Mouse (Mus musculus): ENCODE measurements around the gene Stard10. TPM values are rescaled to one million over a fixed set of nuclear protein-coding genes. Genes with fewer than 3 reads are reported as not detected.

Gene Stard10
- polyA plus RNA-seq, 1 experiment, result 114 TPM

DNA sequence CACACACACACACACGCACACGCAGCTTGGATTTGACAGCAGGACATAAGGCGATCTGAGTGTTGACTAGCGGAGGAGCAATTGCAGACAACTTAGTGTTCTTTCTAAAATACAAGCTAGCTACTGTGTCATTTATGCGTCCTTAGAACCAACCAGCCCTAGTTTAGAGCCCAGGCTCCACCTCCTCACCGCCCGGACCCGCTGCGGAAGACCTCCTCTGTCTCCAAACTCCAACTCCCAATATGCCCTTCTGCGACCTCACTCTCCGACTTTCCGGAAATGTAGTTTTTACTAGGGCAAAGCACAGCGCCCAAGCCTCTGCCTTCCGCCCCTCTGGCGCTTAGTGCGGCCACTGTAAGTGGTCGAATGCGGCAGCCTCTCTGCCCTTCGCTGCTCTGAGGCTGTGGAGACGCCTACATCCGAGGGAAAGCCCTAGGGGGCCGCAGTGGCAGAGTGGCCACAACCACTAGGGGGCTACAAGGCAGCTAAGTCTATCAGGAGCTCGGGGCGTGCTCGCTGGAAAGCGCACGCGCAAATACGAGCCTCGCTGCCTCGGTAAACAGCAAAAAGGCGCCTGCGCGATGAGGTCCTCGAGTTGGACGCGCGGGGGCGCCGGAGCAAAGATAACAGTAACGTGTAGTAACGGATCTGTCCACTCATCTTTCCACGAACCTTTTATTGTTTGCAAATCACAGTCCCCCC, 6.4 kb upstream of the Stard10 start:
- peaks cover 3% of the 10 kb centered on the region; the same call in 1 of the 2 replicates for H3K4me1 ChIP-seq (ENCODE audit: control insufficient read depth, insufficient read depth, low read length)
- under 1% methylated on average over 43 of the region's 43 CpGs for WGBS
- H3K27ac ChIP-seq (ENCODE audit: control insufficient read depth, insufficient read depth, low read depth, low read length, poor library complexity), result peak overlapping the region; percentile 99
- peak overlapping the region; percentile 80 for H3K4me3 ChIP-seq (replicated peaks; ENCODE audit: control insufficient read depth, low read depth, low read length)
- TF ChIP-seq POLR2A (IDR thresholded peaks at IDR 0.05; ENCODE audit: borderline replicate concordance, control insufficient read depth, low read depth, low read length) (peak; percentile 71; the same call in 1 of the 2 replicates), CTCF (IDR thresholded peaks at IDR 0.05; ENCODE audit: control insufficient read depth, insufficient read depth, low read length) (peak; percentile 71)

- Histone ChIP-seq H3K27ac (ENCODE audit: control insufficient read depth, insufficient read depth, low read depth, low read length, poor library complexity) (peak overlapping the region; percentile 3; the same call in 1 of the 2 replicates), H3K4me3 (replicated peaks; ENCODE audit: control insufficient read depth, low read depth, low read length) (no peak overlapping the region)
- 13% methylated on average over 2 of the region's 2 CpGs for WGBS
Observed at GRCm38 (mm10) chr7:101311061-101311460, 5.8 kb upstream of the Stard10 start.

DNA sequence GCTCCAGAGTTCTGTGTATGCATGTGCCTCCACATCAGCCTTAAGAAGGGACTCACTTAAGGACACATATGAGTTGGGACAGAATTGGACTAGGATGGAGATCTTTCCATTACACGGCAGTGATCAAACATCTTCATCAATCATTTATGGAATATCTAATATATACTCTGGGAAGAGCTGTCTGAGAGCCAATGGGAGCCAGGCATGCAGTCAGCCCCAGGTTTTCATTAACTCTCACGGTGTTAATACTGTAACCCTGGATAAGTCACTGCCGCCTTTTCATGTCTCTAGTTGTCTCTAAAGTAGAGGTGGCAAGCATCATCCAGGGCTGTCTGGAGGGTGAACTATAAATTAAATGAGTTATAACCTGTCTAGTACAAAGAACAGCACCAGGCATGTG, 3.9 kb upstream of the Stard10 start:
- 90% methylated on average over 3 of the region's 3 CpGs for WGBS
- peaks cover 5% of the 10 kb centered on the region for H3K4me1 ChIP-seq (ENCODE audit: control insufficient read depth, insufficient read depth, low read length)

More at GRCm38 (mm10) chr7:101311061-101311460, 5.8 kb upstream of the Stard10 start:
- TF ChIP-seq POLR2A (IDR thresholded peaks at IDR 0.05; ENCODE audit: borderline replicate concordance, control insufficient read depth, low read depth, low read length) (no peak), CTCF (IDR thresholded peaks at IDR 0.05; ENCODE audit: control insufficient read depth, insufficient read depth, low read length) (no peak)
- H3K4me1 ChIP-seq (ENCODE audit: control insufficient read depth, insufficient read depth, low read length), result peaks cover 5% of the 10 kb centered on the region

GRCm38 (mm10) chr7:101314396-101314795, 2.5 kb upstream of the Stard10 start:
- WGBS, result 77% methylated on average over 5 of the region's 5 CpGs
- TF ChIP-seq POLR2A (IDR thresholded peaks at IDR 0.05; ENCODE audit: borderline replicate concordance, control insufficient read depth, low read depth, low read length) (no peak), CTCF (IDR thresholded peaks at IDR 0.05; ENCODE audit: control insufficient read depth, insufficient read depth, low read length) (no peak)
- H3K27ac ChIP-seq (ENCODE audit: control insufficient read depth, insufficient read depth, low read depth, low read length, poor library complexity), result no peak overlapping the region
- H3K4me3 ChIP-seq (replicated peaks; ENCODE audit: control insufficient read depth, low read depth, low read length), result no peak overlapping the region
- H3K4me1 ChIP-seq (ENCODE audit: control insufficient read depth, insufficient read depth, low read length), result peaks cover 5% of the 10 kb centered on the region

More for the DNA sequence above, 3.9 kb upstream of the Stard10 start:
- TF ChIP-seq CTCF (IDR thresholded peaks at IDR 0.05; ENCODE audit: control insufficient read depth, insufficient read depth, low read length) (no peak), POLR2A (IDR thresholded peaks at IDR 0.05; ENCODE audit: borderline replicate concordance, control insufficient read depth, low read depth, low read length) (no peak)
- no peak overlapping the region for H3K27ac ChIP-seq (ENCODE audit: control insufficient read depth, insufficient read depth, low read depth, low read length, poor library complexity)
- H3K4me3 ChIP-seq (replicated peaks; ENCODE audit: control insufficient read depth, low read depth, low read length), result no peak overlapping the region

GRCm38 (mm10) chr7:101315699-101316098, 1.2 kb upstream of the Stard10 start:
- H3K27ac ChIP-seq (ENCODE audit: control insufficient read depth, insufficient read depth, low read depth, low read length, poor library complexity), result no peak overlapping the region; the same call in 1 of the 2 replicates

DNA sequence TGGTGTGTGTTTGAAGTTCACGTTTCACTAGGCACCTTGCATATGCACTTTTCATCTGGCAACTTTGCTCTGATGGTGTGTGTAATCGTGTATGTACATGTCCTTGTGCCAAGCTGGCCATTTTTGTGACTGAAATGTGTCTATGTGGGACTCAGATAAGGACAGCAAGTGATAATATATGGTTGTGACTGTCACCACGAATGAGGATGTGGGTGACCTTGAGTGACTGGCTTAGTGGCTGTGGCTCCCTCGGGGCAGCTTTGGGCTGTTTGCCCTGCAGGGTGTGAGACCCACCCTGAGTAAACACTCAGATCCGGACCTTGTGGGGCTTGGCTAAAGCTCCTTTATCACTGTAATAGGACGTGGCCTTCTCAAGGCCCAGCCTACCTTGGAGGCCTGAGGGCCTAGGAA, 290 bp upstream of the Stard10 start:
- H3K4me1 ChIP-seq (ENCODE audit: control insufficient read depth, insufficient read depth, low read length), result peaks cover 4% of the 10 kb centered on the region
- peak overlapping the region; percentile 27 for H3K27ac ChIP-seq (ENCODE audit: control insufficient read depth, insufficient read depth, low read depth, low read length, poor library complexity)
- no peak overlapping the region for H3K4me3 ChIP-seq (replicated peaks; ENCODE audit: control insufficient read depth, low read depth, low read length)
- WGBS, result 18% methylated on average over 6 of the region's 6 CpGs
- TF ChIP-seq POLR2A (IDR thresholded peaks at IDR 0.05; ENCODE audit: borderline replicate concordance, control insufficient read depth, low read depth, low read length) (no peak), CTCF (IDR thresholded peaks at IDR 0.05; ENCODE audit: control insufficient read depth, insufficient read depth, low read length) (no peak)

More at GRCm38 (mm10) chr7:101315699-101316098, 1.2 kb upstream of the Stard10 start:
- TF ChIP-seq POLR2A (IDR thresholded peaks at IDR 0.05; ENCODE audit: borderline replicate concordance, control insufficient read depth, low read depth, low read length) (no peak), CTCF (IDR thresholded peaks at IDR 0.05; ENCODE audit: control insufficient read depth, insufficient read depth, low read length) (no peak)
- Histone ChIP-seq H3K4me3 (replicated peaks; ENCODE audit: control insufficient read depth, low read depth, low read length) (no peak overlapping the region), H3K4me1 (ENCODE audit: control insufficient read depth, insufficient read depth, low read length) (peaks cover 4% of the 10 kb centered on the region)

- Histone ChIP-seq H3K4me3 (replicated peaks; ENCODE audit: control insufficient read depth, low read depth, low read length) (no peak overlapping the region), H3K4me1 (ENCODE audit: control insufficient read depth, insufficient read depth, low read length) (peaks cover 2% of the 10 kb centered on the region), H3K27ac (ENCODE audit: control insufficient read depth, insufficient read depth, low read depth, low read length, poor library complexity) (peak overlapping the region; percentile 30)
- WGBS, result 63% methylated on average over 4 of the region's 4 CpGs
- no peak for TF ChIP-seq POLR2A (IDR thresholded peaks at IDR 0.05; ENCODE audit: borderline replicate concordance, control insufficient read depth, low read depth, low read length)
- TF ChIP-seq CTCF (IDR thresholded peaks at IDR 0.05; ENCODE audit: control insufficient read depth, insufficient read depth, low read length), result no peak
Observed at GRCm38 (mm10) chr7:101318848-101319247, 2.0 kb downstream of the Stard10 start.

GRCm38 (mm10) chr7:101319796-101320195, 2.9 kb downstream of the Stard10 start:
- no peak for TF ChIP-seq POLR2A (IDR thresholded peaks at IDR 0.05; ENCODE audit: borderline replicate concordance, control insufficient read depth, low read depth, low read length)
- TF ChIP-seq CTCF (IDR thresholded peaks at IDR 0.05; ENCODE audit: control insufficient read depth, insufficient read depth, low read length), result no peak
- Histone ChIP-seq H3K4me3 (replicated peaks; ENCODE audit: control insufficient read depth, low read depth, low read length) (no peak overlapping the region), H3K27ac (ENCODE audit: control insufficient read depth, insufficient read depth, low read depth, low read length, poor library complexity) (no peak overlapping the region), H3K4me1 (ENCODE audit: control insufficient read depth, insufficient read depth, low read length) (peaks cover 2% of the 10 kb centered on the region)
- 50% methylated on average over 1 of the region's 1 CpGs for WGBS

Data from bone marrow, adult 2 months (tissue).